In the genomic region with DNA sequence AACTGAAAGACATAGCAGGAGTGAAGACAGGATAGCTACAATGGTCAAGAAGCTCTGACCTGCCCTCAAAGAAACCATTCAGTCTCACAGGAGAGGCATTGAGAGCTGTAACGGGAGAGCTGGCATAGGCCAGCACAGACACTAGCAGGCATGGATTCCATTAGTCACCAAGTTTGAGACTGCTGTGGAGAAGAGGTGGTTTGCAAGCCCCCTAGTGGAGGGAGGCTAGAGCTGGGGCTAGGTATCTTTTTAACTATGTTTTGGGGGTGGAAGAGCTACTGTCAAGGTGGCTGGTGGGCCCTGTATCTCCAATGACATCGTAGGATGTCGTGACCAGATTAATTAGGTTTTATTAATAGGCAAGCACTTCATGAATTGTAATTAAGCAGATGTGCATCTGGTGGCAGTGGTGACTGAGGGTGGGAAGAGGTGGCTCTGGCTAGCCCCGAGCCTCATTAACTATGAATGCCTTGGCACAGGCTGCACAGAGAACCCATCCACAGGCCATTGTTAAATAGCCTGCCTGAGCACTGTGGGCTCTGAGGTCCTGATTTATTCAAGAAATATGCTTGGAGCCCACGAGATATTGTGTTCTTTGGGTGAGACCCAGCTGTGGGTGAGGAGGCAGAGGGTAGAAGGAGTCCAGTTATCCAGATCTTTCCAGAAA, we compare ENCODE assay signal across 9 mouse cellular contexts. TPM values are rescaled to one million over a fixed set of nuclear protein-coding genes. Genes with fewer than 3 reads are reported as not detected.
DNase-seq lines count a peak whose midpoint lies in the region; ATAC-seq and TF ChIP-seq lines count a peak whose summit lies in the region.
"Had no signal": no experiment of that assay in that cellular context is flagged by ENCODE, and none has a peak within 500 bp of the region (broad histone marks: within the 10 kb centered on the region; RNA-seq: fewer than 3 reads in every experiment).

No protein-coding gene starts in this region.

- H3K27ac ChIP-seq in CH12.LX (ENCODE audit: insufficient read depth, low read depth): no peak overlapping the region
- H3K27ac ChIP-seq in forebrain, embryonic 13.5 days: peak overlapping the region; percentile 35; the same call in 1 of the 2 replicates

- peak in 1 of 2 experiments; percentile 73; a peak in 2 of 4 replicates for TF ChIP-seq CTCF in CH12.LX (conservative IDR thresholded peaks at IDR 0.05 in 1 of 2, IDR thresholded peaks at IDR 0.05 in 1 of 2; ENCODE audit: low read depth in 2 of 2, low read length in 2 of 2)

- peak; percentile 67 for TF ChIP-seq RAD21 in CH12.LX (IDR thresholded peaks at IDR 0.05; ENCODE audit: low read depth, low read length)

- H3K9me3 ChIP-seq in CH12.LX (replicated peaks; ENCODE audit: low read length): no peaks in the 10 kb centered on the region
- H3K9me3 ChIP-seq in forebrain, embryonic 13.5 days (replicated peaks): no peaks in the 10 kb centered on the region

- no peaks in the 10 kb centered on the region for H3K36me3 ChIP-seq in CH12.LX (replicated peaks in 1 of 2; ENCODE audit: control insufficient read depth in 1 of 2, insufficient read depth in 1 of 2, low read length in 1 of 2)
- no peaks in the 10 kb centered on the region for H3K36me3 ChIP-seq in forebrain, embryonic 13.5 days (ENCODE audit: poor library complexity, severe bottlenecking)

- in situ Hi-C loops in CH12.LX (cut with MboI; ENCODE audit: low pct_ligation_motif_present, low pct_unique_long_range_greater_than_20kb, low sequenced_read_pairs): no loop called here

- dilution Hi-C loops in CH12.LX (cut with MboI; ENCODE audit: extremely low pct_ligation_motif_present, extremely low pct_unique_long_range_greater_than_20kb, low sequenced_read_pairs): no loop called here

- no peak overlapping the region for H3K4me2 ChIP-seq in CH12.LX (ENCODE audit: insufficient read depth, low read depth, poor library complexity, severe bottlenecking)
- no peak overlapping the region for H3K4me2 ChIP-seq in forebrain, embryonic 13.5 days

- H3K9ac ChIP-seq in CH12.LX (ENCODE audit: insufficient read depth, low read depth): no peak overlapping the region
- H3K9ac ChIP-seq in forebrain, embryonic 13.5 days: no peak overlapping the region

- no peak for DNase-seq in frontal cortex, adult 2 months (ENCODE audit: extremely low spot score in 1 of 2, low spot score in 1 of 2)
- DNase-seq in CH12.LX (ENCODE audit: extremely low read depth): peak; percentile 39
- no peak for DNase-seq in spleen, adult 12 weeks (ENCODE audit: low spot score)
- no peak for DNase-seq in cerebellum, adult 9-11 months
- DNase-seq: lung, postnatal 14 days had no signal

- no peaks in the 10 kb centered on the region for H3K79me2 ChIP-seq in CH12.LX (replicated peaks; ENCODE audit: control insufficient read depth, extremely low read depth, insufficient read depth, poor library complexity, severe bottlenecking)

- WGBS in forebrain, embryonic 13.5 days: 21% methylated on average over 5 of the region's 5 CpGs

- peaks cover 0 to 8% of the 10 kb centered on the region in 2 experiments; a peak in 2 of 4 replicates for H3K4me1 ChIP-seq in CH12.LX (ENCODE audit: control insufficient read depth in 1 of 2, insufficient read depth in 2 of 2)
- H3K4me1 ChIP-seq in forebrain, embryonic 13.5 days: peaks cover 50% of the 10 kb centered on the region

- H3K4me3 ChIP-seq in CH12.LX (replicated peaks in 1 of 3; ENCODE audit: low read depth in 2 of 3, low read length in 2 of 3, poor library complexity in 1 of 3): no peak overlapping the region
- H3K4me3 ChIP-seq in forebrain, embryonic 13.5 days: no peak overlapping the region

- H3K27me3 ChIP-seq in CH12.LX (replicated peaks): peaks cover 66% of the 10 kb centered on the region
- no peaks in the 10 kb centered on the region; the same call in 1 of the 2 replicates for H3K27me3 ChIP-seq in forebrain, embryonic 13.5 days

- no peak for TF ChIP-seq POLR2A in CH12.LX (IDR thresholded peaks at IDR 0.05; ENCODE audit: low read depth, low read length)

- TF ChIP-seq EP300 in CH12.LX (IDR thresholded peaks at IDR 0.05; ENCODE audit: low read length): no peak

- ATAC-seq in frontal cortex, adult (ENCODE audit: low TSS enrichment): peak; percentile 57
- peak; percentile 80 for ATAC-seq in forebrain, embryonic 13.5 days
- ATAC-seq in megakaryocyte progenitor cell, adult 5-6 weeks (replicated peaks; ENCODE audit: poor library complexity): peak; percentile 59
- no peak for ATAC-seq in inflammation-experienced regulatory T-cells, adult 6 months

TF ChIP-seq in CH12.LX, 34 proteins besides CTCF, POLR2A, EP300 and RAD21:
- TF ChIP-seq HCFC1 (IDR thresholded peaks at IDR 0.05; ENCODE audit: low read depth, low read length) (no peak), SMC3 (IDR thresholded peaks at IDR 0.05; ENCODE audit: low read depth, low read length) (peak; percentile 77), MAZ (IDR thresholded peaks at IDR 0.05; ENCODE audit: low read depth, low read length) (0 out of 2 replicates have a peak, but pooled peaks have one; percentile 29), NELFE (IDR thresholded peaks at IDR 0.05; ENCODE audit: low read depth, low read length) (no peak)

RNA-seq across cellular contexts. Expression of a gene that starts 48.6 kb away (rescaled TPM):
- 39.8 and 42.6 TPM in 2 replicates for polyA plus RNA-seq in frontal cortex, adult 2 months (2012; rRNA removed)
- total RNA-seq in CH12.LX (2012; rRNA removed) (not detected in 2 replicates), CH12.LX (2014; rRNA removed) (not detected in 2 replicates)
- not detected in 2 replicates for polyA plus RNA-seq in CH12.LX (2012; ENCODE audit: insufficient read length, low read depth)
- 5.3 and 5.6 TPM in 2 replicates for polyA plus RNA-seq in forebrain, embryonic 13.5 days (2015; fragmentation: Nextera tagmentation; extraction: Ambion mirVana)
- 0.05 TPM in 1 of 2 replicates, not detected in the other for total RNA-seq in megakaryocyte progenitor cell, adult 5-6 weeks (2015)
- total RNA-seq in megakaryocyte progenitor cell, adult 5-6 weeks (2017): not detected in 2 replicates
- polyA plus RNA-seq in inflammation-experienced regulatory T-cells, adult 6 months (2017; shearing (Covaris generic)): not detected
